Mouse (Mus musculus): ENCODE data around the gene Alox5ap. TPM values are rescaled to one million over a fixed set of nuclear protein-coding genes. Genes with fewer than 3 reads are reported as not detected.

The Alox5ap gene
- total RNA-seq, 1 experiment from 2014 or later: 156 TPM

DNA sequence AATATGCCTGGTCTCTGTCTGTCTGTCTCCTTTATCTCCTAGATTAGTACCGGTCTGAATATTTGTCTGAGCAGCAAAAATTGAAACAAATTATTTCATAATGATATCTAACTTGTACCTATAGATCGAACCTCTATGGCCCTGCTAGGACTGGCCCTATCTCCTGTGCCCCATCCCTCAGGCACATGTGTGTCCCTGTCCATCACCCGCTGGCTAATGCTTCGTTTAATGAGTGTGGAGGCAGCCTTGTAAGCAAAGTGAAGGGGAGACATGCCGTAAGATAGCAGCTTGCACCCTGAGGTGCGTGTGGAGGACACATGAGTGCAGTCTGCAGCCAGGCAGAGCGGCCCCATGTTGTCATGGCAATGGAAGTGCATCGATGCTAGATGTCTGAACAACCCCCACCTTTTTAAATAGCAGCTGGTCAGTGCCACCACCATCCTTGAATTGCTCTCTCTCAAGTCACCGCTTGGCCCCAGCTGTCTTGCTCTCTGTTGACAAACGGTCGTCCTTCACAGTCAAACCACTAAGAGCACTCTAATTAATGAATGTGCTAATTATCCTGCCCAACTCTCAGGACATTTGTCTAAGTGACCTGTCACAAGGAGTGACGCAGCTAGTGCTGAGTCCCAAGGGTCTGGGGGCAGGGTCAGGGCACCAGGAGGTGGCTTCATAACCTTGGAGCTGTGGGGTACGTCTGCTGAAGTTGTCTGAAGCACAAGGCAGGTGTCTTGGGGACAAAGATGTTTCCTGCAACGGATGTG lies 6.9 kb upstream of the Alox5ap start:
- ATAC-seq (replicated peaks; ENCODE audit: low read depth, poor library complexity, severe bottlenecking): no peak

DNA sequence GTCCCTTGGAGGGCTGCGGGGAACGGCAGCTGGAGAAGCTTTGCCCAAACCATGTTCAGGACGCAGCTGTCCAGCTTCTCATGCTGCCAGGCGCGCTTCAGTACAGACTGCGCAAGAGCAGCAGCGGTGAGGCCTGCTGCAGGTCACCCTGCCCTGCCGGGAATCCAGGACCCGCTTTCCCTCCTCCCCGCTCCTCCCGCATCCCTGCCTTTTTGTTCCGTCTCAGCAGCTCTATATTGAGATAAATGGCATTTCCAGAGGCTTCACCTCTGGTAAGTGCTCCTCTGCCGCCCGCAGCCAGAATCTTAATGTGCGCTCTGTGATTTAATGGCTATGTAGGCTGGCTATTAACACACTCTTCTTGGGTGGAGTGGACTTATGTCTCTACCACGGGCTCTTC lies 5.5 kb upstream of the Alox5ap start:
- ATAC-seq (replicated peaks; ENCODE audit: low read depth, poor library complexity, severe bottlenecking): no peak

DNA sequence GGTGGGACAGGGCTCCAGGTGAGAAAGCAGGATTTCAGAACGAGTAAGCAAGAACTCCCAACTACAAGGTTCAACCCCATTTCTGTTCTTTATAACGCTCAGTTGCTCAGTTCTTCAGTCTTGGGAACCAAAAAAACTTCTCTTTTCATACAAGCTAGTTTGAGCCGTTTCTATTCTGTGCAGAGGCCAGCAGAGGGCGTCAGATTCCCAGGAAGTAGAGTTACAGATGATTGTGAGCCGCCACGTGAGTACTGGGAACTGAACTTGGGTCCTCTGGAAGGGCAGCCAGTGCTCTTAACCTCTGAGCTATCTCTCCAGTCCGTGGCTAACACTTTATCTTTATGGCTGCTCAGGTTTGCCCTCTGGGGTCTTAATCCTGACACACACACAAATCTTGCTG lies 3.1 kb upstream of the Alox5ap start:
- ATAC-seq (replicated peaks; ENCODE audit: low read depth, poor library complexity, severe bottlenecking): no peak

DNA sequence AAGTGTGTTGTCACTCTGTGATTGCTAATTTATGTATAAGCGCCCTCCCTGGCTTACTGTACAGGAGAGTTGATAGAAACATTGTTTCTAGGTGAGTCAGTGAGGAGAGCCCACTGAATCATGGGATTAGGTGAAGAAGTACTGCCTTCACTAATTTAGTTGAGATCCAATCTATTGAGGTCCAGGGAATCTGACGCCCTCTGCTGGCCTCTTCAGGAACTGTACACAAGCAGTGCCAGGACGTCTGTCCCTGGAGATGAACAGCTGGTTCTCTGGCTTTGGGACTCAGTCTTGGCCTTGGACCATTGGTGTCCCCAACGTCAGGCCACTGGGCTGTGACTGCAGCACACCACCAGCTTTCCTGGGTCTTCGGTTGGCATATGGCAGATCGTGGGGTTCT lies 2.7 kb upstream of the Alox5ap start:
- no peak for ATAC-seq (replicated peaks; ENCODE audit: low read depth, poor library complexity, severe bottlenecking)

DNA sequence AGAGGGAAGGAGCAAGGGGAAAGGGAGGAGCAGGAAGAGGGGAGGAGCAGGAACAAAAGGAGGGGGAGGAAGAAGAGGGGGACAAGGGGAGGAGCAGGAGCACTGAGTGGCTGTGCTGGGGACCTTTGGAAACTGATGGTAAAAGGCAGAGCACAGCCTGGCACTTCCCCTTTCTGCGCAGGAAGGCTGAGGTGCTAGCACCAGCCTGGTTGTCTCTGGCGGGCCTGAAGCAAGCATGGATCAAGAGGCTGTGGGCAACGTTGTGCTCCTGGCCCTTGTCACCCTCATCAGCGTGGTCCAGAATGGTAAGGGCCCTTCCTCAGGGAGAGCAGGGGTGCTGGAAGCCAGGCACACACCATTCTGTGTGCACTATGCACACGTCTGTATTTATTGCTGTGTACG lies 312 bp downstream of the Alox5ap start:
- ATAC-seq (replicated peaks; ENCODE audit: low read depth, poor library complexity, severe bottlenecking): peak; percentile 73

DNA sequence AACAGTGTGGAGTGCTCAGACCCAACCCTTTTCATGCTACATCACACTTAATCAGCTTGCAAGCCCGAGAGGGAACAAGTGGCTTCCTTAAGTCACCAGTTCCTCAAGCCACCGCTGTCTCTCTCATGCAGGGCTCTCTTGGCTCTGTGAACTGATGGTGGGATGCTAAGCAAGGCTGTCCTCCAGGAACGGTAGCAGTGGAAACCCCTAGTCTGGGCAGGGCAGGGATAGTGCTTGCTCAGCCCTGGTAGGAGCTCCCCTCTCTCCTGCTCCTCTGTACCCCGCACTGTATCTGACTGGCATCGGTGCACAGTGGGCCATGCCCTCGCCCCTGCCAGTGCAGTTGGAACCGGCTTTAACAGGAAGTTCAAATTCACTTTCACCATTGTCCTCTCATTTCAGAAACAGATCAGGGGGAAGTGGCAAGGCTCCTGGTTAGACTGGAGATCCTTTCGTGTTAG lies 2.2 kb downstream of the Alox5ap start:
- peak; percentile 51 for ATAC-seq (replicated peaks; ENCODE audit: low read depth, poor library complexity, severe bottlenecking)

DNA sequence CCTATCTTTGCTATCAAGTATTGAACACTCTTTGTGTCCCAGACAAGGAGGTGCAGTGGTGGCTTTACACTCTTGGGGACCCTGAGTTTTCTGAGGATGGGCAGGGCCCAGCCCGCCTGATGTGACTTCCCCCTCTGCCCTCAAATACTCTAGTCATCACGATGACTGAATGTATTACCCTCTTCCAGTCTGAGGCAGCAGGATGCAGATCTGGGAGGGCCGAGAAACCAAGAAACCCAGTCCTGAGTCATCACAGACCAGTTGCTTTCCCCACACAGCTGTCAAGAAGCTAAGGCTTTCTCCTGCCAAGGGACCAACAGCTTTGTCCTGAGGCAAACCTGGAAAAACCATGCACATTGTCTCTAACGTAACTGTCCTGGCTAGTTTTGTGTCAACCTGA lies 2.9 kb downstream of the Alox5ap start:
- peak; percentile 39 for ATAC-seq (replicated peaks; ENCODE audit: low read depth, poor library complexity, severe bottlenecking)

DNA sequence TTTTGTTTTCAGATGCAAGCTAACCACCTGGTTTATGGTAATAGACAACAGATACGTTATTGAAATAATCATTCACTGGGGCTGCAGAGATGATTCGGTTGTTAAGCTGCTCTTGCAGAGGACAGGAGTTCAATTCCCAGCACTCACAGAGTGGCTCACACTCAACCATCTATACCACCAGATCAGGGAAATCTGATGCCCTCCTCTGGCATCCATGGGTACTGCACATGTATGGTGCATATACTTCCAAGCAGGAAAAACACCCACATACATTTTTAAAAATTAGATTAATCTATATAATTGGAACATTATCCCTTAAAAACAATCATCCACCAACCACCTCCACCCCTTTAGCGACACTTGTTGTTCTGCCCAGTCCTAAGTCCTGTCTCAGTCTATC lies 6.7 kb downstream of the Alox5ap start:
- no peak for ATAC-seq (replicated peaks; ENCODE audit: low read depth, poor library complexity, severe bottlenecking)

DNA sequence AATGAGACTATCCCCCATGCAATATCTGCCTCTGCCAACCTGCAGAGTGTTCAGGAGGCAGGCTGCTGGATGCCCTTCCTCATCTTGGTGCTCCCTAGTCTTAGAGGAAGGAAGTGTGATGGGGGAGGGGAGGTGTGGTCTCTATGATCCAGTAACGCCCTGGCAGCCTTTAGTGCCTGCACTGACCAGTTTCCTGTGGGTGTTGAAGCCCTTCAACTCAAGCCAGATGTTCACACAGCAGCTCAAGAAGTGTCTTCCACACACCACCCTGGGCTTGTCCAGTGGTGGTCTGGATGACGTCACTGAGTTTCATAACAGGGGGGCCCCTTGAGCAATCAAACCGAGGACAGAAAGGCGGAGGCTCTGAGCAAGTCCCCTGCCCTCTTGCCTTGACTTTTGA lies 8.0 kb downstream of the Alox5ap start:
- ATAC-seq (replicated peaks; ENCODE audit: low read depth, poor library complexity, severe bottlenecking): peak; percentile 51

DNA sequence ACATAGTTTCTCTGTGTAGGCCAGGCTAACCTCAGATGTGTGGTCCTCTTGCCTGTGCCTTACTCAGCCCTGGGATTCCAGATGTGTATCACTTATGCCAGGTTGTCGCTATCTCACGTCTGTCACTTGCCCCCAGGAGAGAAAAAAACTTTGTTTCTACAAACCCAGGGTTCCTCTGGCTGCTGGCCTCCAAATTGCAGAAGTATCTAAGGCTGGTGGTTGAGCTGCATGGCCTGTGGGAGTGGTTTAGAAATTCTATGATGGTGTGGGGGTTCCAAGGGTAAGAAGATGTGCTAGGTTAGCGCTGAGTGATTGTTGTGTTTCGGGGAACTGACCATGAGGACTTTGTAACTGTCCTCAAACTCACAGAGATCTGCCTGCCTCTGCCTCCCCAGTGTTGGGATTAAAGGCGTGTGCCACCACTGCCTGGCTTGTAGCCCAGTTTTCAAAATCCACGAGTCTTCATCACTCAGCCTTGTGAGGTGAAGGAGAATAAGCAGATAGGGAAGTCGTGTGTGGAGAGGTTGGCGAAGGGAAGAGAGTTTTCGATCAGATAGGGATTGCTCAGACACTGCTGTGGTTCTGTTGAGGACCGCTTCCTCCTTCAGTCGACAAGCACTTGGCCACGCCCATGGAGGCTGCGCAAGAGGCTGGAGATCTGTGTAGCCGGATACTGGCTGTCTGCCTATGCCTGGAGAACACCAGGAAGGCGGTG lies 10.0 kb downstream of the Alox5ap start:
- peak; percentile 88 for ATAC-seq (replicated peaks; ENCODE audit: low read depth, poor library complexity, severe bottlenecking)

DNA sequence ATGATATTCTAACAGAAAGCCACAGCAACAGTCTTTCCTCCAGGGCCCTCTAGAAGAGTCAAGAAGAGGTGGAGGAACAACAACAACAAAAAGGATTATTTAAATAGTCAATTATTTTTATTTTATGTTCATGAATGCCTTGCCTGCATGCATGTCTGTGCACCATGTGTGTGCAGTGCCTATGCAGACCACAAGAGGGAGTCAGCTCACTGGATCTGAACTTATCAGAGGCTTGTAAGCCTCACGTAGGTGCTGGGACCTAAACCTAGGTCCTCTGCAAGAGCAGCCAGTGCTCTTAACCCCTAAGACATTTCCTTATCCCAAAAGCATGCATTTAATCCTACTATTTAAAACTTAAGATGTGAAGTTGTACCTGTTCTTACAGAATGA lies 10.5 kb downstream of the Alox5ap start:
- no peak for ATAC-seq (replicated peaks; ENCODE audit: low read depth, poor library complexity, severe bottlenecking)

DNA sequence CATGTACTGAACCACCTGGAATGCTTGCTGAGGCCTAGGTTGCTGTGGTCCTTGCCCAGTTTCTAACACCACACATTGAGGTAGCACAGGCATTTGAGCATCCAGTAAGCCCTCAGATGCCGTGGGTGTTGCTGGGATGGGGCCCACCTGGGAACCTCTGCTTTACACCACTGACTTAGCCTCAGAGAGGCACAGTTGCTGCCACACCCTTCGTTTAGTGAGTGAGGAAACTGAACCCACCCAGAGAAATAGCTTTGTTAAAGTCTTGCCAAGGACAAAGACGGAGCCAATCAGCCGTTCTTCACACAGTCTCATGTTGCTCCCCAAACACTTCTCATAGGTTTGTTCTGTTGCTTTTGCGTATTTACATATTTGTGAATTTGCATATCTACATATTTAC lies 13.0 kb downstream of the Alox5ap start:
- ATAC-seq (replicated peaks; ENCODE audit: low read depth, poor library complexity, severe bottlenecking): no peak

DNA sequence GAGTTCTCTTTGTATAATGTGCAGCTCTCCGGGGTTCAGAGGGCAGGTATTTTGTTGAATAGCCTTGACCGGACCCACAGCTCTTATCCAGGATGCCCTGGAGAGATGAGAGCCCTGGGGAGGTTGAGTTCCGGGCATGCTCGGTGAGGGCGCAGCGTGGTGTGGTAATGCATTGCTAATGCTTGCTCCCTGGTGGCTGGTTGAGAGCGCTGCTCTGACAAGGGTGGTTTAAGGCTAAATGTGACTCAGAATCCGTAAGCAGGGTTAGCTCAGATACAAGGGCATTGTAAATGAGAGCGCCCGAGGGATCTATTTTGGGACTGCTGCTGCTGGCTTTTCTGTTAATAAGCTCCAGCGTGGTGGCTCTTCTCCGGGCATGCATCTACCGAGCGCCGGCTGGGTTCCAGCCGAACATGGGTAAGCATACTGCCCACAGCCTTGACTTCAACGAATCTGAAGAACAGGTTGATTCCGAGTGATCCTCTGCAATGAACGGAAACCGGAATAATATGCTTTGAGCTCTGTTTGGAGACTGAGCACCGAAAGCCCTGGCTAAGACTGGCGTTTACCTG lies 14.8 kb downstream of the Alox5ap start:
- ATAC-seq (replicated peaks; ENCODE audit: low read depth, poor library complexity, severe bottlenecking): no peak

DNA sequence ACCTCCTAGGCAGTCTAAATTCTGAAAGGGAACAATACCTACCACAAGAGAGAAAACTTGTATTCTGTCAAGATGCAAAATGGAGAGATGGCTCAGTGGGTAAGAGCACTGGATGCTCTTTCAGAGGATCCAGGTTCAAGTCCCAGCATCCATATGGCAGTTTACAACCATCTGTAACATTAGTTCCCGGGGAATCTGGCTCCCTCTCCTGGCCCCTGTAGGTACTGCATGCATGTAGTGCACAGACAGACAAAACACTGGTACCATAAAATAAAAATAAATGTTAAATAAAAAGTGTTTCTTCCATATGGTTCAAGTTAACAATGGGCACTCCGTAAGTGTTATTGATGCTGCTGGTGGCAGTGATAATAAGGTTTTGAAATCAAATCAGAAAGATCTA lies 18.4 kb downstream of the Alox5ap start:
- no peak for ATAC-seq (replicated peaks; ENCODE audit: low read depth, poor library complexity, severe bottlenecking)

DNA sequence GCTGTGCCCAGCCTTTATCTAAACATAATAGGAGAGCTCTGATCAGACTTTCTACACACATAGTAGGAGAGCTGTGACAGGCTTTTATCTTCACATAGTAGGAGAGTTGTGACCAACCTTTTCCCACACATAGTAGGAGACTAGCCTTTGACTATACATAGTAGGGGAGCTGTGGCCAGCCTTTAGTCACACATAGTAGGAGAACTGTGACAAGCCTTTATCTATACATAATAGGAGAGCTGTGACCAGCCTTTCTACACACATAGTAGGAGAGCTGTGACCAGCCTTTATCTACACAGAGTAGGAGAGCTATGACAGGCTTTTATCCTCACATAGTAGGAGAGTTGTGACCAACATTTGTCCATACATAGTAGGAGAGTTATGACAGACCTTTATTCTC lies 19.3 kb downstream of the Alox5ap start:
- no peak for ATAC-seq (replicated peaks; ENCODE audit: low read depth, poor library complexity, severe bottlenecking)

DNA sequence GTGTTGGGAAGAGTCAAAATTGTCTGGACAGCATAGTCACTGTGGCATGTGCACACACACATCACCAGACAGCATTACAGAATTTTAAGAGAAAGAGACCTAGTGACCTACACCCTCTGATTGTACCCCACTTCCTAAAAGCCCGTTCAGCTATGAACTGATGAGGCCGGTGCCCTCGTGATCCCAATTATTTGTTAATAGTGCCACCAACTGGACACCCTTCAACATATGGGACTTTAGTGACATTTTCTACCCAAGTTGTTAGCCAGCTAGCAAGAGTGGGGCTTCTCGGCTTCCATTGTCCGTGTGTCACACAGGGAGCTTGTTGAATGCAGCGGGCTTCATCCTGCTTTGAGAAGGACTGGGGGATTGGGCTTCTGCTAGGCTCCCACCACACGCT lies 21.5 kb downstream of the Alox5ap start:
- ATAC-seq (replicated peaks; ENCODE audit: low read depth, poor library complexity, severe bottlenecking): peak; percentile 50; the same call in 1 of the 2 replicates

DNA sequence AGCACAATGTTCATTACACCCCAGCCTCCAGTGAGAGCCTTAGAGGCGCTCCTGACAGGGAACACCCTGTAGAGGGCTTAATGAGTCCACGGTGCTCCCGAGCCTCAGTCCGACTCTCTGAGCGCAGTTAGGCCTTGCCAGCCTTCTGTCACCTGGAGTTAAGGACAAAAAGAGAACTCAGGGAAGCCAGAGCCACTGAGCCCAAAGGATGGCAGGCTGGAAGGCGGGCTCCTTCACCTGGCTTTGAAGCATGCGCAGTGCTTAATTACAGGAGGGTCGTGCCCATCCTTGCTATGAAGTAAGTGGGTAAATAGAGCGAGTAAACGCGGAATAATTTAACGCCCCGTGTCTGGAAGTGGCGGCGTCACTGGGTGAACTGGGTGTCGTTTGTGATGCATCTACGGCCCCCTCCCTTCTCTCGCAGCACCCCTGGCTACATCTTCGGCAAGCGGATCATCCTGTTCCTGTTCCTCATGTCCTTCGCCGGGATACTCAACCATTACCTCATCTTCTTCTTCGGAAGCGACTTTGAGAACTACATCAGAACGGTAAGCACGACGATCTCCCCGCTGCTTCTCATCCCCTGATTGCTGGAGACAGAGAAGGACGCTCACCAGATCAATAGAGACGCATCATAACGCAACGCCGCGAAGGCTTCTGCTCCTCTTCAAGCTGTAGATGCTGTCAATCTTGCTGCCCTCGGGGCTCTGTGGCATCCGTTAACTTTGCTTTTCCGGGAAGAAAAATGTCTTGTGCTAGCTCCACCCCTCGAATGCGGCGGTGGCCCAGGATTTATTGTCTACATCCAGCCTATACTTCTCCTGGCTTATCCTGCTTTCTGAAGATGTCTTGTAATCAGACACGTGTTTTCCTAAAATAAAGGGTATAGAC lies 22.8 kb downstream of the Alox5ap start:
- ATAC-seq (replicated peaks; ENCODE audit: low read depth, poor library complexity, severe bottlenecking): no peak

DNA sequence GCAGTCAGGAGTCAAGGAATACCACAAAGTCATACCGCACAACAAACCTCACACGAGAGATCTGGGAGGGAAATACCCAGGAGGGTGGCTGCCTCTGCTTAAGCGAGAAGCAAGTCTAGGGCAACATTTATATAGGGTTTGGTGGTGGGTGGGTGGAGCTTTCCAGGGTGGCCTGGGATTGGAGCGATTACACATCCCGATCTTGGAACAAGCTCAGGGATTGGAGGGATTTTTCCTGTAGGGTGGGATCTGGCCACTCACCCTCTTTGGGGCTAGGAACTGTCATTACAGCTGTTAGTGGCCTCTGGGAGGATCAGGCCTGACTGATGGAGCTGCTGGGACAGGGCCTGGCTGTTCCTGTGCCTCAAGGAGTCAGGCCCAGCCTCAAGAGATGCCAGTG lies 26.7 kb downstream of the Alox5ap start:
- no peak for ATAC-seq (replicated peaks; ENCODE audit: low read depth, poor library complexity, severe bottlenecking)

DNA sequence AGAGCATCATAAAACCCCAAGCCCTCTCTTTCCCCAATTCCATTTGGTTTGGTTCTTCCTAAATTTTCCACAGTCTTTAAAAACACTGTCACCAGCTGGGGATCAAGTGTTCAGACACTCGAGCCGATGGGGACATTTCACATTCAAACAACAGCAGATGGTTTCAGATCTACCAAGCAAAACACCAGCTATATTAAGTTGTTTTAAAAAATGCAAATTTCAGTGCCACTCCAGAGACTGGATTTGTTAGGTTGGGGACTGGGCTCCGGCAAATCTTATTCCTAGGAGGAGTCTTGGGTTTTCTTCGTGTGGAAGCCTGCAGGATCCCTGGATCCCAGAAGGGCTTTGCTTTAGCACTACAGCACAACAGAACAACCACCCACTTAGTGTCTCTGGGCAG lies 28.5 kb downstream of the Alox5ap start:
- ATAC-seq (replicated peaks; ENCODE audit: low read depth, poor library complexity, severe bottlenecking): no peak

DNA sequence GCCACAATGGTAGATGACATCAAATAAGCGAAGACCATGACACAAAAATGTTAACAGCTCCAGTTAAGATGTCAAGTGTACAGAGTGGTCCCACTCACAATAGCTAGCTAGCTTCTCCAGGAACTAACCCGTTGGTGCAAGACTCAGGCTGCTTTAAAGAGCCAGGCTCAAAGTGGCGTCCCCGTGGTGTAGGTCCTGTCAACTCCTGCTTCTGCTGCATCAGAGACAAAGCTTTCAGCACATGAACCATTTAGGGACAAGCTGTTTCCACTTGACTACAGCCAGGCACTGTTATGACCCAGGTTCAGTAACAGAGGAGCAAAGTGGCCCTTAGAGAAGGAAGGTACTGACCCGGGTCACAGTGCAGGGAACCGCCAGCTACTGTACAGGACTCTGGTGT lies 32.2 kb downstream of the Alox5ap start:
- no peak for ATAC-seq (replicated peaks; ENCODE audit: low read depth, poor library complexity, severe bottlenecking)

Data from common myeloid progenitor, adult 5-6 weeks (primary cell).